Mouse (Mus musculus): ENCODE data around the gene Txndc17. TPM values are rescaled to one million over a fixed set of nuclear protein-coding genes. Genes with fewer than 3 reads are reported as not detected.

Txndc17 gene
- 71.2 and 100 TPM in 2 replicates for polyA plus RNA-seq (2012; rRNA removed; ENCODE audit: low replicate concordance)

DNA sequence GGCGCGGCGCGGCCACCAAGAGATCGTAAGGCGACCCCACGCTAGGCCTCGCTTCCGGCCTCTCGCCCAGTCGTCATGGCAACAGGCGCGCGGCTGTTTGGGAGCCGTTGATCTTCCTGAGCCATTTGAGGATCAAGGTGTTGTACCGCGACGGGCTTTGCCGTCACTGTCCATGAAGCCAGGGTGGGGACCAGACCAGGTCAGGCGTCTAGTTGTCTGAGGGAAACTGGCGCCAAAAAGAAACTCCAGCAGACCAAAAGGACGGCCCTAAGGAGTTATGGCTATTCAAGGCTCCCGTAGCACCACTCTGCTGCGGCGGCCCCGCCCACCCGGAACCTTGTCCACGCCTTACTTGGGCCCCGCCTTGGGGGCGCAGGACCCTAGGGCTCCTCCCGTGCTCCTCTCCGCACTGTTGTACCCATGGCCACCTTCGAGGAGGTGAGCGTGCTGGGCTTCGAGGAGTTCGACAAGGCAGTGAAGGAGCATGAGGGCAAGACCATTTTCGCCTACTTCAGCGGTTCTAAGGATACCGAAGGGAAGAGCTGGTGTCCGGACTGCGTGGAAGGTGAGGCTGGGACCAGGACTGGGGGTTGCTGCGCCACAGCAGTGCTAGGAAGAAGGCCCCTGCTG lies at the start of gene Txndc17, which contains the start of gene 4933427D14Rik:
TSS of gene Txndc17 (plus strand) at position 344 of the 630 bp plus-strand sequence.
TSS of gene 4933427D14Rik (minus strand) at position 256 of the 630 bp plus-strand sequence.

DNA sequence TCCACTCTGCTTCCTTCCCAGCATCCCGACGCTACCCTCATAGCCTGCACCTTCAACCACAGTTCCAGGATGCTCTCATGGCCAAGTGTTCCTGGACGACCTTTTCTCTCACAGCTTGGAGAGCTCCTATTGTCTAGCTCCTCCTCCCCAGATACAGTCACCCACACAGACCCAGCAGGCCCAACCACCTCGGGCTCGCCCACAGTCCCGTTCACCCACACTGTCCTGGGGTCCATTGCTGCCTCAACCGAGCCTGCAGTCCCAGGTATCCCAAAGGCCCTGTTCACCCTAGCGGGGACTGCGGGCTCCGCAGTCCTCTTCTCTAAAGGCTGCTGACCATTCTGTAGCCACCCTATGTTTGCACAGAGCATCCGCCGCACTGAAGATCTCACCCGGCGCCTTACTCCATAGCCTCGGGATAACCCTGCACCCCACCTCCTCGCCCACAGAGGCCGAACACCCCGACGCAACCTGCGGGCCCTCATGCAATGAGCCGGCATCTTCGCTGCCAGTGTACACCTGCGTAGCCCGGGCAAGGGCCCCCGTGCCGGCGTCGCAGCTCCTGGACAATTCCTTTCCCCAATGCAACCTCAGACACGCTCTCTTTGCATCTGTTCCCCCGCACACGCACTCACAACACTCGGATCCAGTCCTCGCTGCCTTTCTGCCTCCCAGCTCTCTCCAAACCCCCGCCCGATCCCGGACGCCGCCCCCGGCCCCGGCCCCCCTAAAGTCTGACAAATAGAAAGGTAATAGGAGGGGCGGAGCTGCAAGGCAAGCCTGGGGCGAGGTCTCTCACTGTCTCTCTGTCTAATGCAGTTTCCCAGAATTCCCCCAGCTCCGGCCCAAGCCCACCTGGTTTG lies 775 bp upstream of the Txndc17 start, which contains the start of gene Gm43951:
TSS of gene Gm43951 (minus strand) at position 500 of the 863 bp plus-strand sequence.

DNA sequence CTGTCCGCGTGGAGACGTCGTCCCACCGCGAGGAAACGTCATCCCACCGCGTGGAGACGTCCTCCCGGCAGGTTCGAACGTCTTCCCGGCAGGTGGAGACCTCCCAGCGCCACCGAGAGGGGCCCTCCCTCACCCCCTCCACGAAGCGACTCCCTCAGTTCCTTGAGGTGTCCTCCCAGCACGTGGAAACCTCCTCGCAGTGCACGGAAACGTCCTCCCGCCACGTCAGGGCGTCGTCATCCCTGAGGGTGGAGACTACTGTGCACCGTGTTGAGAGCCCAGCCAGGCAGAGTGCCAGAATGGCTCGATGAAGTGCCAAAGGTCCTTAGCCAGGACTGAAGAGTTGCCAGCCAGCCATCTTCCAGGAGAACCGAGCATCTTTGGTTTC lies 8.1 kb downstream of the Txndc17 start, which contains the start of gene Med31:
TSS of gene Med31 (minus strand) at position 183 of the 388 bp plus-strand sequence.

Other genes starting within 250 kb of the Txndc17 start
- gene Aipl1, start 170.0 kb upstream of the Txndc17 start, polyA plus RNA-seq (2012; rRNA removed; ENCODE audit: low replicate concordance), result 0.10 and 0.27 TPM in 2 replicates
- 2.4 and 8.2 TPM in 2 replicates for gene Pimreg, start 165.5 kb upstream of the Txndc17 start, polyA plus RNA-seq (2012; rRNA removed; ENCODE audit: low replicate concordance)
- 4.4 and 6.2 TPM in 2 replicates for gene Pitpnm3, start 71.8 kb upstream of the Txndc17 start, polyA plus RNA-seq (2012; rRNA removed; ENCODE audit: low replicate concordance)
- gene Gm43951, start 707 bp upstream of the Txndc17 start, polyA plus RNA-seq (2012; rRNA removed; ENCODE audit: low replicate concordance), result 0.11 and 0.64 TPM in 2 replicates
- 3.4 and 9.0 TPM in 2 replicates for gene 4933427D14Rik, start 88 bp upstream of the Txndc17 start, polyA plus RNA-seq (2012; rRNA removed; ENCODE audit: low replicate concordance)
- 6.8 and 7.0 TPM in 2 replicates for gene Med31, start 8.0 kb downstream of the Txndc17 start, polyA plus RNA-seq (2012; rRNA removed; ENCODE audit: low replicate concordance)
- gene Slc13a5, start 59.7 kb downstream of the Txndc17 start, polyA plus RNA-seq (2012; rRNA removed; ENCODE audit: low replicate concordance), result 0.40 and 3.7 TPM in 2 replicates
- gene Xaf1, start 94.1 kb downstream of the Txndc17 start, polyA plus RNA-seq (2012; rRNA removed; ENCODE audit: low replicate concordance), result 48.9 and 60.3 TPM in 2 replicates
- 0.19 TPM in 1 of 2 replicates, not detected in the other for gene Fbxo39, start 106.9 kb downstream of the Txndc17 start, polyA plus RNA-seq (2012; rRNA removed; ENCODE audit: low replicate concordance)
- gene Tekt1, start 154.9 kb downstream of the Txndc17 start, polyA plus RNA-seq (2012; rRNA removed; ENCODE audit: low replicate concordance), result 0.33 and 2.2 TPM in 2 replicates
- 7.2 and 9.0 TPM in 2 replicates for gene Smtnl2, start 204.2 kb downstream of the Txndc17 start, polyA plus RNA-seq (2012; rRNA removed; ENCODE audit: low replicate concordance)
- 2.2 and 2.5 TPM in 2 replicates for gene Ggt6, start 228.0 kb downstream of the Txndc17 start, polyA plus RNA-seq (2012; rRNA removed; ENCODE audit: low replicate concordance)
- 34.2 and 87.7 TPM in 2 replicates for gene Mybbp1a, start 233.8 kb downstream of the Txndc17 start, polyA plus RNA-seq (2012; rRNA removed; ENCODE audit: low replicate concordance)

Data from subcutaneous adipose tissue, adult 2 months (tissue).